Mouse (Mus musculus) cerebellum, adult 11 months (tissue): ENCODE data around the gene Cpm.
"Not testable (repeated sequence)": the region's sequence is repeated elsewhere in the genome, so short reads cannot be mapped to it uniquely, and the experiment has no call there.

Experiments used
- DNase-seq: peaks from one replicate; pipeline ENCODE4 v3.0.0; 2022

Cpm gene

GRCm38 (mm10) chr10:117690101-117690352 is 60.7 kb downstream of the Cpm start:
- DNase-seq = no peak

DNA sequence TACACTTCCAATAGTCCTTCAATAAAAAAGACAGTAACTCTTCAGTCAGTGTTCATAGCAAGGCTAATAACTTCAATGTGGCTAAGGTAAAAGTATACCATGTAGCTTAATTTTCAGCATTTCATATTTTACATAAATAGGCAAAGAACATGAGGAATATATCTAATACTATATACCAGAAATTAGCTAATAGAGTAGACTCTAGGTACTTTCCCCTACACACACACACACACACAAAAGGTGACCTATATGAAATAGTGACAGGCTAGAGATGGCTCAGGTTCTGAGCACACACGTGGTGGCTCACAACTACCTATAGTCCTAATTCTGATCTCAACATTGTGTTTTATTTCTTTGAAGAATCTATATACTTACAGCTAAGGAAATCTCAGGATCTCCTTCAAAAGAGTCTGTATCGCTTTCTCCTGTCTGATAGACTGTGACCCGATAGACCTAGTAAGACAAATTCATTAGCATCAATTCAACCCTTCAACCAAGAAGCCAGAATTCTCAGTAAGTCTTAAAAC is 61.5 kb downstream of the Cpm start:
- DNase-seq = no peak

DNA sequence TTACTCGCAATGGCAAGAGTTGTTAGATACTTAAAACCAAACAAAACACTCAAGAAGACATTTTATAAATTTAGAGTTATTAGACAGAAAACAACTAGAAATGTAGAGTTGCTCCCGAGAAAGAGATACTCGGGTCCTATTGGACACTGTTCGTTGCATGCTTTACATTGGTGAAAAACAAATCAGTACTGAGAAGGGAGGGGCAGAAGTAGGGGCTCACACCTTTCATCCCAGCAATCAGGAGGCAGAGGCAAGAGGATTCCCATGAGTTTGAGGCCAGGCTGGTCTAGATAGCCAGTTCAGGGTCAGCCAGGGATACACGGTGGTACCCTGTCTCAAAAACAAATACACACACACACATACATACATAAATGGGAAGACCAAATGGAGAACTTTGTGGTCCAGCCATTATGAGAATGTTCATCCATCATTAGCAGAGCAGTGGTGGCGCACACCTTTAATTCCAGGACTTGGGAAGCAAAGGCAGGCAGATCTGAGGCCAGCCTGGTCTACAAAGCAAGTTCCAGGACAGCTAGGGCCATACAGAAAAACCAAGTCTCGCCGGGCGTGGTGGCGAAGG is 62.2 kb downstream of the Cpm start:
- DNase-seq = no peak

DNA sequence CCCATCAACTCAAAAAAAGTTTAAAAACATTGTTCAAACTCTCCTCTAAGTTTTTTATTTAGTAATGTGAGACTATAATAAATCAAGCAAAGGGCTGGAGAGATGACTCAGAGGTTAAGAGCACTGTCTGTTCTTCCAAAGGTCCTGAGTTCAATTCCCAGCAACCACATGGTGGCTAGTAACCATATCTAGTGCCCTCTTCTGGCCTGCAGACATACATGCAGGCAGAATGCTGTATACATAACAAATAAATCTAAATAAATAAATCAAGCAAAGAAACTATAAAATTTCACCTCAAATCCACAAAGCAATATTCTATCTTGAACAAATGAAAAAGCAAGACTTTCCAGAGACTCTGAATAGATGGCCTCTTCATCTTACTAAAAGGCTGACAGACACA is 62.9 kb downstream of the Cpm start:
- DNase-seq = no peak

GRCm38 (mm10) chr10:117692953-117693352 is 63.7 kb downstream of the Cpm start:
- no peak for DNase-seq

DNA sequence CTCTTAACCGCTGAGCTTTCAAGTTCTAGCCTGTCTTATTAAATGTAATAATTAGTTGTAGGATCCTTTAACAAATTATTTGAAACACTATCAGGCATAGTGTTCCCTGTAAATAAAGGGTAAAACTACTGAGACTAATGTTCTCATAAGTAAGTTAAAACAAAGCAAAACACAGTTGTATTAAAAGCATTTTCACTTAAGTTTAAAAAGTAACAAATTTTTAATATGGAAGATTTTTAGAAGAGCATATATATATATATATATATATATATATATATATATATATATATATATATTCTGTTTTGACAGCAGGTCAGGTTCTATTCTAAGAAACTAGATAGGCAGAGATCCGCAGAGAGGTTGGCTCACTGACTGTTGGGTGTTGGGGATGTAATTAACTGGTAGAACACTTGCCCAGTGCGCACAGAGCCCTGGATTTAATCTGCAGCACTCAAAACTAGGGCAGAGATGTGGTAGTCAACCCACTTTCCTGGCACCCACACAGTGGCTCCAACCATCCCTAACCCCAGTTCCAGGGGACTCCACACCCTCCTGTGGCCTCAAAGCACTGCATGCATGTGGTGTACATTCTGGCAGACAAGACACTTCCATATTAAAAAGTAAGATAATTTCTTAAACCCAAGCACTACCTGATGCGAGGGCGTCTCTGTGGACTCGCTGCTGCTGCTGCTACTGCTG is 65.1 kb downstream of the Cpm start:
- DNase-seq = no peak

DNA sequence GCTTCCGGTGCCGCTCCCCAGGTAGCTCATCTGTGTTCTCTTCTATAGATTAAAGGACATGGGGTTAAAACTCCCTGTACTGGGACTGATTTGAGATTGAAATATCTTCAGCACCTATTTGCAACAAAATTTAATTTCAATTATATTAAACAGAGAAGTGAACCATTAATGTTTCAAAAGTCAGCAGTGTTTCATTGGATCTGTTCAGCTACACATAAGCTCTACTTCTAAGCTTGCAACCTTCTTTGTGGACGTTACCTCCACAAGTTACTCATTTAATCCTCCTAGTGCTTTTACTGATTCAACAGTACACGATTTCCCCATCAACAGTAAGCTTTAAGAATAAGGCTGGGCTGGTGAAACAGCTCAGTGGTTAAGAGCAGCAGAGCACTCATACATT is 65.7 kb downstream of the Cpm start:
- no peak for DNase-seq

DNA sequence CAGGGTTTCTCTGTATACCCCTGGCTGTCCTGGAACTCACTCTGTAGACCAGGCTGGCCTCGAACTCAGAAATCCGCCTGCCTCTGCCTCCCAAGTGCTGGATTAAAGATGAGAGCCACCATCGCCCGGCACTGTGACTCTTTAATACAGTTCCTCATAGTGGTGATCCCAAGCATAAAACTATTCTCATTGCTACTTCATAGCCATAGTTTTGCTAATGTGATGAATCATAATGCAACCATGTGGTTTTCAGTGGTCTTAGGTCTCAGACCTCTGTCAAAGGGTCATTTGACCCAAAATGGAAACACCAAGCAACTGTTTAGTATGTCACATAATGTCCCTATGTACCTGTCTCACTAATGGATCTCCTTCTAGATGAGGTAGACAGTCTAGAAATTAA is 66.3 kb downstream of the Cpm start:
- DNase-seq = no peak

DNA sequence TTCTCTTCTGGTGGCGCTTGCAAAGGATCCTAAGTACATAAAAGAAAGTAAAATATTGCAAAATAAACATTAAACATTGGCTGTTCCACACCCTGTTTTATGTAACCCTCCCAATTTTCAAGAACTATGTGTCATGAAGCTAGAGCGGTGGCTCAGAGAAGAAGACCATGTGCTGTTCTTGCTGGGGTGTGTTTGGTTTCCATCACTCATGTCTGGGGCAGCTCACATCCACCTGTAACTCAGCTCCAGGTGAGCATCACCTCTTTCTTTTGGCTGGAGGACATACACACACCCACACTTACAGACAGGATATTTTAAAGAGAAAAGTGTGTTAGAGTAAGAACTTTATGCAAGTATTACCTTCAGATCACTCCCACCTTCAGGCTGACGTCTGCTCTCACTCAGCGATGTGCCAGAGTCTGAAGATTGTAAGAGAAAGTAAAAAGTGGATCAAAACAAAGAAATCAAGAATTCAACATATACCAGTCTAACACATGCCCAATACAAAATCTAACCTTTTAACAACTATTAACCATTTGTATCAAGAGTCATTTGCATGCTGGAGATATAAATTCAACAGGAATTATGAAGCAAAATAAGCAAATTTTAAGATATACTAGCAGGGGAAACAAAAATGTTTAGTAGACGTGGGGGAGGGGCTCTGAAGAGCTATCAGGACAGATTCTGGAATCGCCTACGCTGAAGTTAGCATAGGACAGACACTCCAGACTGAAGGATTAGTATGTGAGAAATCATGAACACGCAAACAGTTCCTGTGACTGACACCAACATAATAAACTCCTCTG is 66.9 kb downstream of the Cpm start:
- no peak for DNase-seq

DNA sequence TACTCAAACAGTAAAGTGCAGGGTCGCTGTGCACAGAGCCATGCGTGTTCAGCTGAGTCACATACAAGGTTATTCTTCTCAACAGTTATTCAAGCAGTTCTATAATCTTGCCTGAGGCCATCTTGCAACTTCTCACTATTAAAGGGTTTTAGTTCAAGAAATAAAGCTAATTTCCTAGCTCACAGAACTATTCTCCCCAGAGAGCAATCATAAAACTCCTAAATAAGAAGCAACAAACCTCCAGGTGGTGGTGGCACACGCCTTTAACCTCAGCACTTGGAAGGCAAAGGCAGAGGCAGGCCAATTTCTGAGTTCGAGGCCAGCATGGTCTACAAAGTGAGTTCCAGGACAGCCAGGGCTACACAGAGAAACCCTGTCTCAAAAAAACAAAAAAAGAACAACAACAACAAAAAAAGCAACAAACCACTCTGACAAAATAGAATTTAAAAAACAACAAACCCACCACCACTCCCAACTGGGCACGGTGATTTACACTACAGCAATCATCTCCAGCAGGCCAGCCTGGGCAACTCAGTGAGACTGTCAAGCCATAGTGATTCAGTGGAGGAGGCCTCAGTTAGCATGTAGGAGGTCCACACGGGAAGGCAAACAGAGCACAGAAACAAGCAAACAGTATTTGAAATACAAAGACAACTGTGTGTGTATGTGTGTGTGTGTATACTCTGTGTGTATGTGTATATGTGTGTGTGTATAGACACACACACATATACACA is 67.7 kb downstream of the Cpm start:
- DNase-seq = no peak

GRCm38 (mm10) chr10:117697561-117698115 is 68.3 kb downstream of the Cpm start:
- no peak for DNase-seq

GRCm38 (mm10) chr10:117698313-117699138 is 69.2 kb downstream of the Cpm start:
- DNase-seq = no peak

- DNase-seq = no peak
Measured at GRCm38 (mm10) chr10:117699914-117700313, 70.6 kb downstream of the Cpm start.

DNA sequence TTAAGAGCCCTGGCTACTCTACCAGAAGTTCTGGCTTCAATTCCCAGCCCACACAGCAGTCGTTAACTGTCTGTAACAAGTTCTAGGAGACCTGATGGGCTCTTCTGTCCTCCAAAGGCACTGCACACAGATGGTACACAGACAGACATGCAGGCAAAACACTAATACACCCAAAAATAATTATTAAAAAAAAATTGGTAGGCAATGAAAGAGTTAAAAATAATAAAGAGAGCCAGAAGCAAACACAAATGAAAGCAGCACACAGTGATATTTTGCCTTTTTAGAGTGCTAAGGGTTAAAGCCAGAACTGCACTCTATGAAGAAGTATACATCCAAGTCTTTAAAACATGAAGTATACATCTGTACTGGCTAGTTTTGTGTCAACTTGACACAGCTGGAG is 71.2 kb downstream of the Cpm start:
- no peak for DNase-seq

- DNase-seq = no peak
Measured at GRCm38 (mm10) chr10:117701034-117701829, 71.9 kb downstream of the Cpm start.

GRCm38 (mm10) chr10:117702024-117702833 is 72.9 kb downstream of the Cpm start:
- DNase-seq = no peak

DNA sequence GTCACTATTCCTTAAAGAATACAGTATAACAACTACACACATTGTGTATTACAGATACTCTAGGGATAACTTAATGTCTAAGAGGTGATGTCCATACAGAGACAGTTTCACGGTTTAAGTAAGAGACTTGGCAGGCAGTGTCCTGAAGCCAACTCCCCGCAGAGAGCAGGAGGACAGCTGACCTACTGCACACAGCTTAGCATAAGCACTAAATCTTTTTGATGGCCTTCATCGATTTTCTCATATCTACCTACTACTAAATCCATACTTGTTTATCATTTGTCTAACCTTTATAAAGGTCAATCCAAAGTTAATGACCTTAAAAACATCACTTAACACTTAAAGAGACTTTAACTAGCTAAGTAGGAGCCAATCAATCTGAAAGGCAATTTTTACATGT is 74.2 kb downstream of the Cpm start:
- DNase-seq = no peak

GRCm38 (mm10) chr10:117704314-117704963 is 75.1 kb downstream of the Cpm start:
- not testable (repeated sequence) for DNase-seq

GRCm38 (mm10) chr10:117704964-117705335 is 75.7 kb downstream of the Cpm start:
- DNase-seq = no peak

DNA sequence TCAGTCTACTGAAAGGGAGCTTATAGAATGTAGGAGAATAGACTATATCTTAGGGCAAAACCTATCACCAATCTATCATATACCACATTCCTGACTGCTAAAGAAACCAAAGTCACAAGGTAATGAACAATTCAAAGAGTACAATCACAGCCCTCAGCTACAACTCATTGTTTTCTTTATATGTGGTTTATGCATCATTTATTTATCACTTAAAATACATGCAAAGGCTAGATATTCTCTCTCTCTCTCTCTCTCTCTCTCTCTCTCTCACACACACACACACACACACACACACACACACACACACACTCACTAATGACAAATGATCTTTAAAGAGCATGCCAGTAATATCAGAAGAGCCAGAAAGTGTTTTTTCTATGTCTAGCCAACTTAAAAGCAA is 76.5 kb downstream of the Cpm start:
- no peak for DNase-seq
